Mouse (Mus musculus) adrenal gland (tissue): ENCODE measurements around the gene Vmn1r26.
"Not testable (repeated sequence)": the region's sequence is repeated elsewhere in the genome, so short reads cannot be mapped to it uniquely, and the experiment has no call there.

Experiments
- intact Hi-C: fragments of 180-260 bp; cut with DNase I; formaldehyde crosslinking; loops from one replicate; pipeline ENCODE4 v1.15.1; 2025
- long read RNA-seq, 2 experiments: library from polyadenylated mRNA; unstranded; transcript quantifications; one replicate each; pipeline ENCODE4 v2.0.0; 2020; ENCODE audit warnings: borderline replicate concordance in 1 of 2; ENCODE audit not compliant: insufficient replicate concordance in 1 of 2

Gene Vmn1r26
- long read RNA-seq, experiment 1, result 0 reads
- long read RNA-seq, experiment 2, result 0 reads

GRCm38 (mm10) chr6:58015059-58015458 lies at the start of gene Vmn1r26:
Vmn1r26 (minus strand) TSS chr6:58015159.
- intact Hi-C loops, result no loop called here

- intact Hi-C loops, result no loop called here
These were observed 29.1 kb upstream of the Vmn1r26 start for GRCm38 (mm10) chr6:58044025-58044424.

- intact Hi-C loops, result not testable (repeated sequence)
These were observed 2.5 kb upstream of the Vmn1r26 start for GRCm38 (mm10) chr6:58017478-58017877.

DNA sequence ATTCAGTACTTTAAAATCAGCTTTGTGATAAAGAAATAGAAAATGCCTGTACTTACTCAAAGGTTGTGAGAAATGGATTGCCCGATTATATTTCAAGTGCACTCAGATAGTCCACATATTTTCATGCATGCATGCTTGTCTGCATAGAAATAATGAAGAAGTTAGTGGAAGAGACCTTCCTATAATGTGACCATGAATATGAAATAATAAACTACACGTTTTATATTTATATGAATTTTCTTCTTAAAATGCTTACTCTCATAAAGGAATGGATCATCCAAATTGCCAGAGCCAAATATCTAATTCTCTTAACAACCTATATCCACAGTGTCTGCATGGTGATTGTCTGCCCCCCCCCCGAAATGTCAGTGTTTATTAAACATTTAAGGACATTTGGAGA lies 34.2 kb downstream of the Vmn1r26 start, which contains the start of gene Vmn1r25:
Vmn1r25 (minus strand) TSS at position 101 of the 400 bp plus-strand sequence.
- intact Hi-C loops, result no loop called here

DNA sequence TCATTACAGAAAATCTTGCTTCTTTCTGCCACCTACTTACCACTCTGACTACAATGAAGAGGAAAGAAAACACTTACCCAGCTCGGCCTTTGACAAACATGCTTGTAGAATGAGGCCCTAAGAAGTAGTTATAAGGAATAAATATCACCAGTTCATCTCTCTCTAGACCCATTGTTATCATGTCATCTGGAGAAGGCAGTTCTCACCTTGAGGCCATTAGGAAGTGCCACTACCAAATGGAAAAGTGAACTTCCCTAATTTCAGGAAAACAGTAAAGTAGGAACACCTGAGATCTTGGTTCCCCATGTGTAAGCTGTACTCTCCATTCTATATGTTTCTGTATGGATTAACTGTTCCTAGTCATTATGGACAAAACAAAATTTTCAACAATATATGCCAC lies 53.6 kb downstream of the Vmn1r26 start, which contains the start of gene Vmn1r24:
Vmn1r24 (minus strand) TSS at position 101 of the 400 bp plus-strand sequence.
- intact Hi-C loops, result not testable (repeated sequence)
